8 mouse cellular contexts compared by ENCODE assay signal in genomic region chr10:75515216-75516037, GRCm38 (mm10). TPM values are rescaled to one million over a fixed set of nuclear protein-coding genes. Genes with fewer than 3 reads are reported as not detected.
DNase-seq lines count a peak whose midpoint lies in the region; ATAC-seq and TF ChIP-seq lines count a peak whose summit lies in the region.

No protein-coding gene starts in this region.

- H3K4me2 ChIP-seq in CH12.LX (ENCODE audit: insufficient read depth, low read depth, poor library complexity, severe bottlenecking) = 0 out of 2 replicates have a peak overlapping the region, but pooled peaks have one; percentile 2
- peak overlapping the region; percentile 92 for H3K4me2 ChIP-seq in hindbrain, embryonic 13.5 days
- H3K4me2 ChIP-seq in liver, embryonic 15.5 days = peak overlapping the region; percentile 78

- no peaks in the 10 kb centered on the region for H3K9me3 ChIP-seq in CH12.LX (replicated peaks; ENCODE audit: low read length)
- no peaks in the 10 kb centered on the region for H3K9me3 ChIP-seq in hindbrain, embryonic 13.5 days
- H3K9me3 ChIP-seq in liver, embryonic 15.5 days (replicated peaks) = no peaks in the 10 kb centered on the region

- H3K27ac ChIP-seq in CH12.LX (ENCODE audit: insufficient read depth, low read depth) = no peak overlapping the region
- peak overlapping the region; percentile 98 for H3K27ac ChIP-seq in bone marrow, adult 2 months (ENCODE audit: control insufficient read depth, insufficient read depth, low read depth, low read length, poor library complexity)
- H3K27ac ChIP-seq in hindbrain, embryonic 13.5 days = no peak overlapping the region
- H3K27ac ChIP-seq in liver, embryonic 15.5 days (replicated peaks) = peak overlapping the region; percentile 99

- peaks cover 21 to 45% of the 10 kb centered on the region in 2 experiments for H3K36me3 ChIP-seq in CH12.LX (replicated peaks in 1 of 2; ENCODE audit: control insufficient read depth in 1 of 2, insufficient read depth in 1 of 2, low read length in 1 of 2)
- peaks cover 25% of the 10 kb centered on the region for H3K36me3 ChIP-seq in hindbrain, embryonic 13.5 days
- H3K36me3 ChIP-seq in liver, embryonic 15.5 days (replicated peaks) = peaks cover 50% of the 10 kb centered on the region

- no peak for ATAC-seq in hindbrain, embryonic 13.5 days (ENCODE audit: low FRiP score)
- ATAC-seq in liver, embryonic 15.5 days (ENCODE audit: insufficient read depth) = peak; percentile 70

- peaks cover 15 to 69% of the 10 kb centered on the region in 2 experiments for H3K4me1 ChIP-seq in CH12.LX (ENCODE audit: control insufficient read depth in 1 of 2, insufficient read depth in 2 of 2)
- no peaks in the 10 kb centered on the region; the same call in 1 of the 2 replicates for H3K4me1 ChIP-seq in bone marrow, adult 2 months (ENCODE audit: control insufficient read depth, insufficient read depth, low read length)
- H3K4me1 ChIP-seq in hindbrain, embryonic 13.5 days (replicated peaks) = peaks cover 49% of the 10 kb centered on the region
- H3K4me1 ChIP-seq in liver, embryonic 15.5 days (replicated peaks) = peaks cover 62% of the 10 kb centered on the region

- H3K79me2 ChIP-seq in CH12.LX (replicated peaks; ENCODE audit: control insufficient read depth, extremely low read depth, insufficient read depth, poor library complexity, severe bottlenecking) = peaks cover 26% of the 10 kb centered on the region

- DNase-seq in CH12.LX (ENCODE audit: extremely low read depth) = peak; percentile 31
- DNase-seq in right cerebral cortex, postnatal 14 days = no peak
- DNase-seq in layer of hippocampus, adult 18-20 months (ENCODE audit: low spot score in 2 of 2) = no peak
- no peak for DNase-seq in cerebellum, adult 11 months
- no peak for DNase-seq in lung, postnatal 25 days (ENCODE audit: low spot score)

- TF ChIP-seq POLR2A in CH12.LX (IDR thresholded peaks at IDR 0.05; ENCODE audit: low read depth, low read length) = no peak
- no peak for TF ChIP-seq POLR2A in bone marrow, adult 2 months (IDR thresholded peaks at IDR 0.05; ENCODE audit: borderline replicate concordance, control insufficient read depth, low read depth, low read length)

- peak overlapping the region in 1 of 3 experiments; percentile 94 for H3K4me3 ChIP-seq in CH12.LX (replicated peaks in 1 of 3; ENCODE audit: low read depth in 2 of 3, low read length in 2 of 3, poor library complexity in 1 of 3)
- H3K4me3 ChIP-seq in bone marrow, adult 2 months (replicated peaks; ENCODE audit: control insufficient read depth, low read depth, low read length) = peak overlapping the region; percentile 80
- H3K4me3 ChIP-seq in hindbrain, embryonic 13.5 days = peak overlapping the region; percentile 87
- H3K4me3 ChIP-seq in liver, embryonic 15.5 days (replicated peaks) = peak overlapping the region; percentile 91

- H3K27me3 ChIP-seq in CH12.LX (replicated peaks) = no peaks in the 10 kb centered on the region
- no peaks in the 10 kb centered on the region for H3K27me3 ChIP-seq in hindbrain, embryonic 13.5 days
- no peaks in the 10 kb centered on the region for H3K27me3 ChIP-seq in liver, embryonic 15.5 days

- no peak for TF ChIP-seq EP300 in CH12.LX (IDR thresholded peaks at IDR 0.05; ENCODE audit: low read length)

- TF ChIP-seq CTCF in CH12.LX (conservative IDR thresholded peaks at IDR 0.05 in 1 of 2, IDR thresholded peaks at IDR 0.05 in 1 of 2; ENCODE audit: low read depth in 2 of 2, low read length in 2 of 2) = no peak
- no peak for TF ChIP-seq CTCF in bone marrow, adult 2 months (IDR thresholded peaks at IDR 0.05; ENCODE audit: control insufficient read depth, insufficient read depth, low read length)

- 65% methylated on average over 4 of the region's 4 CpGs for WGBS in bone marrow, adult 2 months
- WGBS in hindbrain, embryonic 13.5 days = 87% methylated on average over 4 of the region's 4 CpGs
- 16% methylated on average over 4 of the region's 4 CpGs for WGBS in liver, embryonic 15.5 days (ENCODE audit: insufficient replicate concordance)

- dilution Hi-C loops in CH12.LX (cut with MboI; ENCODE audit: extremely low pct_ligation_motif_present, extremely low pct_unique_long_range_greater_than_20kb, low sequenced_read_pairs) = no loop called here

- H3K9ac ChIP-seq in CH12.LX (ENCODE audit: insufficient read depth, low read depth) = no peak overlapping the region
- H3K9ac ChIP-seq in hindbrain, embryonic 13.5 days = peak overlapping the region; percentile 94; the same call in 1 of the 2 replicates
- peak overlapping the region; percentile 99 for H3K9ac ChIP-seq in liver, embryonic 15.5 days

- TF ChIP-seq RAD21 in CH12.LX (IDR thresholded peaks at IDR 0.05; ENCODE audit: low read depth, low read length) = no peak

- in situ Hi-C loops in CH12.LX (cut with MboI; ENCODE audit: low pct_ligation_motif_present, low pct_unique_long_range_greater_than_20kb, low sequenced_read_pairs) = no loop called here

TF ChIP-seq in CH12.LX, 34 proteins besides CTCF, POLR2A, EP300 and RAD21:
- TF ChIP-seq POLR2AphosphoS2 (IDR thresholded peaks at IDR 0.05; ENCODE audit: low read depth, low read length) (no peak), ZMIZ1 (IDR thresholded peaks at IDR 0.05; ENCODE audit: low read depth, low read length) (no peak), ZNF384 (IDR thresholded peaks at IDR 0.05; ENCODE audit: low read depth, low read length) (peak; percentile 32; the same call in 1 of the 2 replicates), SMC3 (IDR thresholded peaks at IDR 0.05; ENCODE audit: low read depth, low read length) (no peak), BHLHE40 (IDR thresholded peaks at IDR 0.05; ENCODE audit: low read depth, low read length) (no peak), PAX5 (IDR thresholded peaks at IDR 0.05; ENCODE audit: low read length) (no peak)

RNA-seq across cellular contexts. Expression of gene Snrpd3, which starts 1.9 kb away (rescaled TPM):
- 101 and 119 TPM in 2 replicates for total RNA-seq in CH12.LX (2012; rRNA removed)
- total RNA-seq in CH12.LX (2014; rRNA removed) = 44.6 and 57.8 TPM in 2 replicates
- 554 and 595 TPM in 2 replicates for polyA plus RNA-seq in CH12.LX (2012; ENCODE audit: insufficient read length, low read depth)
- 139 and 156 TPM in 2 replicates for polyA plus RNA-seq in bone marrow, adult 2 months (2011; ENCODE audit: insufficient read depth, insufficient read length, low replicate concordance, missing spikeins)
- 148 and 153 TPM in 2 replicates for polyA plus RNA-seq in hindbrain, embryonic 13.5 days (2015; fragmentation: Nextera tagmentation; extraction: Ambion mirVana)
- polyA plus RNA-seq in liver, embryonic 15.5 days (2015; fragmentation: Nextera tagmentation; extraction: Ambion mirVana) = 65.7 and 68.7 TPM in 2 replicates
- 10 to 100 TPM; 63.1 to 67.3 TPM for total RNA-seq in layer of hippocampus, adult 18-20 months (2021)

RNA-seq across cellular contexts. Expression of gene Gucd1, which starts 2.3 kb away (rescaled TPM):
- total RNA-seq in CH12.LX (2012; rRNA removed) (15.9 and 18.0 TPM in 2 replicates), CH12.LX (2014; rRNA removed) (19.0 and 19.5 TPM in 2 replicates)
- 15.6 and 16.8 TPM in 2 replicates for polyA plus RNA-seq in CH12.LX (2012; ENCODE audit: insufficient read length, low read depth)
- 37.6 and 48.3 TPM in 2 replicates for polyA plus RNA-seq in bone marrow, adult 2 months (2011; ENCODE audit: insufficient read depth, insufficient read length, low replicate concordance, missing spikeins)
- 22.3 and 22.9 TPM in 2 replicates for polyA plus RNA-seq in hindbrain, embryonic 13.5 days (2015; fragmentation: Nextera tagmentation; extraction: Ambion mirVana)
- 62.1 and 74.6 TPM in 2 replicates for polyA plus RNA-seq in liver, embryonic 15.5 days (2015; fragmentation: Nextera tagmentation; extraction: Ambion mirVana)
- 10 to 100 TPM; 12.8 TPM for total RNA-seq in layer of hippocampus, adult 18-20 months (2021)

RNA-seq across cellular contexts. Expression of gene Lrrc75b, which starts 44.7 kb away (rescaled TPM):
- not detected in 2 replicates for total RNA-seq in CH12.LX (2012; rRNA removed)
- not detected in 2 replicates for total RNA-seq in CH12.LX (2014; rRNA removed)
- polyA plus RNA-seq in CH12.LX (2012; ENCODE audit: insufficient read length, low read depth) = not detected in 2 replicates
- 0.42 TPM in 1 of 2 replicates, not detected in the other for polyA plus RNA-seq in bone marrow, adult 2 months (2011; ENCODE audit: insufficient read depth, insufficient read length, low replicate concordance, missing spikeins)
- 24.8 and 27.3 TPM in 2 replicates for polyA plus RNA-seq in hindbrain, embryonic 13.5 days (2015; fragmentation: Nextera tagmentation; extraction: Ambion mirVana)
- 0.06 and 0.15 TPM in 2 replicates for polyA plus RNA-seq in liver, embryonic 15.5 days (2015; fragmentation: Nextera tagmentation; extraction: Ambion mirVana)
- 10 to 100 TPM; 10.3 to 12.9 TPM for total RNA-seq in layer of hippocampus, adult 18-20 months (2021)

RNA-seq across cellular contexts. Expression of gene Ggt1, which starts 46.0 kb away (rescaled TPM):
- total RNA-seq in CH12.LX (2012; rRNA removed) (1.3 and 2.1 TPM in 2 replicates), CH12.LX (2014; rRNA removed) (0.68 and 1.3 TPM in 2 replicates)
- polyA plus RNA-seq in CH12.LX (2012; ENCODE audit: insufficient read length, low read depth) = 2.0 and 3.8 TPM in 2 replicates
- 5.2 and 11.4 TPM in 2 replicates for polyA plus RNA-seq in bone marrow, adult 2 months (2011; ENCODE audit: insufficient read depth, insufficient read length, low replicate concordance, missing spikeins)
- 1.2 and 1.8 TPM in 2 replicates for polyA plus RNA-seq in hindbrain, embryonic 13.5 days (2015; fragmentation: Nextera tagmentation; extraction: Ambion mirVana)
- polyA plus RNA-seq in liver, embryonic 15.5 days (2015; fragmentation: Nextera tagmentation; extraction: Ambion mirVana) = 13.8 and 22.1 TPM in 2 replicates
- total RNA-seq in layer of hippocampus, adult 18-20 months (2021) = 1 to 10 TPM; 2.6 to 2.8 TPM

Comparison
In these comparisons a context has a peak if more than half of its experiments do, and no peak if none do; other contexts are left out.
1. H3K27ac ChIP-seq: peak in bone marrow, adult 2 months (single experiment) and liver, embryonic 15.5 days (single experiment); none in CH12.LX (single experiment) and hindbrain, embryonic 13.5 days (single experiment).
2. H3K4me2 ChIP-seq: peak in every context shown above with its lines; median percentile 92 in hindbrain, embryonic 13.5 days; 78 in liver, embryonic 15.5 days; 2 in CH12.LX.
3. RNA of gene Lrrc75b, which starts 44.7 kb away (polyA plus RNA-seq): 24.8 to 27.3 TPM in hindbrain, embryonic 13.5 days; 0.42 TPM in bone marrow, adult 2 months, 0.06 to 0.15 TPM in liver, embryonic 15.5 days and not detected in CH12.LX; every median in the first group is over 10 times any median in the second.